Mouse (Mus musculus) macrophage (primary cell): ENCODE measurements around the gene Elf4. TPM values are rescaled to one million over a fixed set of nuclear protein-coding genes. Genes with fewer than 3 reads are reported as not detected.
"Not testable (repeated sequence)": the region's sequence is repeated elsewhere in the genome, so short reads cannot be mapped to it uniquely, and the experiment has no call there.

Experiments used
- H3K27ac ChIP-seq: fragments of 350-480 bp; formaldehyde crosslinking; 2 replicates; pipeline ENCODE4 v1.9.0; 2021
- H3K36me3 ChIP-seq: fragments of 350-480 bp; formaldehyde crosslinking; 2 replicates; pipeline ENCODE4 v1.9.0; 2021; ENCODE audit errors: inconsistent target
- H3K4me3 ChIP-seq: fragments of 350-480 bp; formaldehyde crosslinking; 2 replicates; pipeline ENCODE4 v1.9.0; 2021; ENCODE audit errors: inconsistent target
- H3K79me2 ChIP-seq: fragments of 350-480 bp; formaldehyde crosslinking; 2 replicates; pipeline ENCODE4 v1.9.0; 2021; ENCODE audit errors: inconsistent target
- WGBS: methylation state at CpG from one replicate; pipeline ENCODE4 v1.1.7; 2026; ENCODE audit warnings: inconsistent platforms; ENCODE audit not compliant: missing documents; 5-methylcytosine and 5-hydroxymethylcytosine counted together
- polyA plus RNA-seq: library from polyadenylated mRNA; stranded (reverse); fragments of 250-400 nt; gene quantifications from 3 replicates; pipeline ENCODE4 v1.2.4, GENCODE M21; 2018; ENCODE audit warnings: inconsistent platforms

The Elf4 gene
- polyA plus RNA-seq, 1 experiment from 2014 or later: 41.0 TPM

- Histone ChIP-seq H3K79me2 (peaks cover 41% of the 10 kb centered on the region), H3K4me3 (no peak overlapping the region), H3K27ac (no peak overlapping the region), H3K36me3 (no peaks in the 10 kb centered on the region)
- WGBS: 21% methylated on average over 28 of the region's 91 CpGs
Observed at GRCm38 (mm10) chrX:48453736-48454494, 9.0 kb downstream of the Elf4 start.

DNA sequence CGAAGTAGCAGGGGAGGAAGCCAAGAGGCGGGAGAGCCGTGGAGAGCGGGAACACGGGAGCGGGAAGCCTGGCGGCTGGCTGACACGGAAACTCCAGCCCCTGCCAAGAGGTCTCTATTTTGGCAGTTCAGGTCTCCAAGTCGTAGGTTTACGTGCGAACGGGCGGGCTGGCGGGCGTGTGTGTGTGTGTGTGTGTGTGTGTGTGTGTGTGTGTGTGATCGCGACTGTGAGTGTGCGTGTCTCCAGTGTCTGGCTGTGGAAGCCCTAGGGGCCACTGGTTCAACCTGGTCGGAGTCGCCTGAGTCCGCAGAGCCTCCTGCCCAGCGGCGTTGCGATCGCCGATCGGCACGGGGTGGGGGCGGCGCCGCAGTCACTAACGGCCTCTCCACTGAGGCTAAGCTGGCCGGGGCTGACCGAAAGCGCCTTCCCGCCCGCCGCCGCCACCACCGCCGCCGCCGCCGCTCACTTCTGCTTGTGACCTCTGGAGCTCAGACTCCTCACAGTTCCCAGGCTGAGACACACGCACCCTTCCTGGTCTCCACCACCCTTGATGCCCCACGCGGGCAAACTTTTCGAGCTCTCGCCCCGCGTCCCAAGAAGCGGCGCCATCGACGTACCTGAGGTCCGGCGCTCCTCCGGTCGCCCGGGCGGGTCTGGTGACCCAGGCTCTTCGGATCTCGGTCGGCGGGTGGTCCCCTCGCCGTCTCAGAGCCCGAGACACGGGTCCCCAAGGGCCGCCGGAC lies 9.8 kb downstream of the Elf4 start:
- 29% methylated on average over 39 of the region's 71 CpGs for WGBS
- no peaks in the 10 kb centered on the region for H3K36me3 ChIP-seq
- peak overlapping the region; percentile 47 for H3K4me3 ChIP-seq
- H3K79me2 ChIP-seq: peaks cover 50% of the 10 kb centered on the region
- H3K27ac ChIP-seq: peak overlapping the region; percentile 79

GRCm38 (mm10) chrX:48452231-48452890 lies 10.6 kb downstream of the Elf4 start:
- Histone ChIP-seq H3K36me3 (no peaks in the 10 kb centered on the region), H3K27ac (peak overlapping the region; percentile 79), H3K79me2 (peaks cover 57% of the 10 kb centered on the region), H3K4me3 (peak overlapping the region; percentile 47)
- WGBS: 26% methylated on average over 6 of the region's 9 CpGs

DNA sequence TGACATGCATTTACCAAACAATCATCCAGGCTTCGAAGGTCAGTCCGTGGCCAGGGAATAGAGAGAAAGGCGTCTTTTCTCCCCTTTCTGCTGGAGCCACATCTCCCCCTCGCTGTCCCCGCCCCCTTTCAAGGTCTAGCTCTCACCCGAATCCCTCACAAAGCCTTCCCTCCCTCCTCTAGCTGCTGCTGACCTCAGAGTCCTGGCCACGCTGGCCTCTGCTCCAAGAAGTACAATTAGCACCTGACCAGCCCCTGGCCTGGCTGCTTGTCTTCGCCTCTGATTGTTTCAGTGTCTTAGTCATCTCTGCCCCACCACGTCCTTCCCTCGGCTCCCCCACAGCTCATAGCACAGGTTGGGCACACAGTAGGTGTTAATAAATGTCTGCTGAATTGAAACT lies 13.3 kb downstream of the Elf4 start:
- no peak overlapping the region for H3K4me3 ChIP-seq
- peaks cover 84% of the 10 kb centered on the region for H3K79me2 ChIP-seq
- H3K27ac ChIP-seq: no peak overlapping the region
- WGBS: 74% methylated on average over 10 of the region's 10 CpGs
- no peaks in the 10 kb centered on the region for H3K36me3 ChIP-seq

DNA sequence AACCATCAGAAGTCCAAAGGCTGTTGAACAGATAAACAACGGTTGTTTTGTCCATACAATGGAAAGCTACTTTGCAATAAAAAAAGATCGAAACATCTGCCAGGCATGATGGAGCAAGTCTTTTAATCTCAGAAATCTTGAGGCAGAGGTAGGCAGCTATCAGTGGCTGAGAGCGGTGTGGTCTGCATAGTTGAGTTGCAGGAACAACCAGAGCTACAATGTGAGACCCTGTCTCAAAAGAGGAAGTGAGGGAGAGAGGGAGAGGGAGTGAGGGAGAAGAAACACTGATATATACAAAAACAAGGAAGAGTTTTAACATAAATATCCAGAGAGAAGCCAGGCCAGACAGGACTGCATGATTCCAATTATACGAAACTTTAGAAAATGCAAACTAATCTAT lies 18.3 kb downstream of the Elf4 start:
- H3K79me2 ChIP-seq: peaks cover 100% of the 10 kb centered on the region
- no peak overlapping the region for H3K4me3 ChIP-seq
- no peaks in the 10 kb centered on the region for H3K36me3 ChIP-seq
- no peak overlapping the region for H3K27ac ChIP-seq
- 43% methylated on average over 4 of the region's 4 CpGs for WGBS

DNA sequence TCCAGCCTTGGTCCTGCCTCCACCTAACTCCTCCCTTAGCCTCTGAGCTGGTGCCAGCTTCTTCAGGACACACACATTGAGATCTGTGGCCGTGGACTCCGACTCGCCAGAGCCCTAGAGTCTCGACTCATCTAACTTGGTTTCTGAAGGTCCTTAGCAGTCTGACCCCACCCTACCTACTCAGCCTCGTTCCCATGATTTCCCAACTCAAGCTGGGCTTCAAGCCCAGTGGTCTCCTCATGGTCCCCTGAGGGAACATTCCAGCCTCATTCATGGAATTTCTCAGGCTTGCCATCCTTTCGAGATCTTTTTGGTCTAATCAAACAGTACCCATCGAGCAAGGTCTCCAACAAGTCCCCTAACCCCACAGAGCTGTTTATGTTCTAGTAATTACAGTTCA lies 21.0 kb downstream of the Elf4 start:
- Histone ChIP-seq H3K27ac (no peak overlapping the region), H3K4me3 (no peak overlapping the region), H3K79me2 (peaks cover 100% of the 10 kb centered on the region), H3K36me3 (no peaks in the 10 kb centered on the region)
- WGBS: 76% methylated on average over 7 of the region's 7 CpGs

DNA sequence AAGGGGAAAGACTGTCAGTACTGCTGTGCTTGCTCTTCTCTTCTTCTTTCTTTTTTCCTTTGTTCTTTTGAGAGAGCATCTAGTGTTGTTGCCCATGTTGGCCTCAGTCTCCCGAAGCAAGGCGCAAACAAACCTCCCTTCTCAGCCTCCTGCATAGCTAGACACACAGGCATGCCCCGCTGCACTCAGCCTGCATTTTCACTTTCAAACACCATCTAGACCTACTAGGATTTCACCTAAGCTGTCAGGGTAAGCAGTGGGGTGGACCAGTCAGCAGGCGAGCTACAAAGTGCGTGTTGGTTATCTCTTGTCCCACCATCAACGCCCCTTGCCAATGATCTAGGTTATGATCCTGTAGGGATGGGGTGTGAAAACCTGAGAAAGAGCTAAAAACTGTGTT lies 21.4 kb downstream of the Elf4 start:
- WGBS: 85% methylated on average over 4 of the region's 6 CpGs
- no peaks in the 10 kb centered on the region for H3K36me3 ChIP-seq
- no peak overlapping the region for H3K27ac ChIP-seq
- H3K4me3 ChIP-seq: no peak overlapping the region
- H3K79me2 ChIP-seq: peaks cover 100% of the 10 kb centered on the region

- no peaks in the 10 kb centered on the region for H3K36me3 ChIP-seq
- WGBS: 36% methylated on average over 4 of the region's 4 CpGs
- peaks cover 100% of the 10 kb centered on the region for H3K79me2 ChIP-seq
- no peak overlapping the region for H3K4me3 ChIP-seq
- no peak overlapping the region for H3K27ac ChIP-seq
Observed at GRCm38 (mm10) chrX:48439036-48439435, 23.9 kb downstream of the Elf4 start.

DNA sequence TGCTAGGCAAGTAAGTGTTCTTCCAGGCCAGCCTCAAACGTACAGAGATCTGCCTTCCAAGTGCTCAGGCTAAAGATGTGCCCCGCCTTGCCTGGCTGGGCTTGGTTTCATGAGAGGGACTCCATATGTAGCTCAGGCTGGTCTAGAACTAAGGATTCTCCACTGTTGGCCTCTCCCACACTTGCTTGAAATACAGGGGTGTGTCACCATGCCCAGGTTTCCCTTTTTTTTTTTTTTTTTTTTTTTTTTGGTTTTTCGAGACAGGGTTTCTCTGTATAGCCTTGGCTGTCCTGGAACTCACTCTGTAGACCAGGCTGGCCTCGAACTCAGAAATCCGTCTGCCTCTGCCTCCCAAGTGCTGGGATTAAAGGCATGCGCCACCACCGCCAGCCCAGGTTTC lies 26.9 kb downstream of the Elf4 start:
- WGBS: 78% methylated on average over 2 of the region's 7 CpGs
- 0 out of 2 replicates have a peak overlapping the region, but pooled peaks have one; percentile 7 for H3K27ac ChIP-seq

DNA sequence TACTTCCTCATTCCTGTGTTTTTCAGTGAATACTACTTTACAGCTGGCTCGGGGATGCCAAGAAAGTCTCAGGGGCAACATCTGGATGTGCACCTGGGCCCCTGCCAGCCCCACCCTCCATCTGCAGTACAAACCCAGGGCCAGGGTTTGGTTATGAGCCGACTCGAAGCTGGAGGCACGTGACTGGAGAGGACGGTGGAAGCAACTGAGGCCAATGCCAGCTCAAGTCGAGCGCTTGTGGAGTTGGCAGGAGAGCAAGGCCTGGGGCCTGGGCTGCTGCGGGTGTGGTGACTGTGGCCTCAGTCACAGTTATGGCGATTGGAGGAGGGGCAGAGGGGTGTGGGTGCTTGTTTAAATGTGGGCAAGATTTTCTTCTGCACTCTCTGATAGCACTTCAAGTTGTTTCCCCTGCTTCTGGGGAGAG lies 27.4 kb downstream of the Elf4 start:
- Histone ChIP-seq H3K27ac (0 out of 2 replicates have a peak overlapping the region, but pooled peaks have one; percentile 7), H3K79me2 (peaks cover 100% of the 10 kb centered on the region), H3K4me3 (no peak overlapping the region), H3K36me3 (no peaks in the 10 kb centered on the region)
- 41% methylated on average over 8 of the region's 9 CpGs for WGBS

More for the DNA sequence above, 26.9 kb downstream of the Elf4 start:
- H3K36me3 ChIP-seq, H3K4me3 ChIP-seq: not testable (repeated sequence)
- H3K79me2 ChIP-seq: peaks cover 100% of the 10 kb centered on the region

DNA sequence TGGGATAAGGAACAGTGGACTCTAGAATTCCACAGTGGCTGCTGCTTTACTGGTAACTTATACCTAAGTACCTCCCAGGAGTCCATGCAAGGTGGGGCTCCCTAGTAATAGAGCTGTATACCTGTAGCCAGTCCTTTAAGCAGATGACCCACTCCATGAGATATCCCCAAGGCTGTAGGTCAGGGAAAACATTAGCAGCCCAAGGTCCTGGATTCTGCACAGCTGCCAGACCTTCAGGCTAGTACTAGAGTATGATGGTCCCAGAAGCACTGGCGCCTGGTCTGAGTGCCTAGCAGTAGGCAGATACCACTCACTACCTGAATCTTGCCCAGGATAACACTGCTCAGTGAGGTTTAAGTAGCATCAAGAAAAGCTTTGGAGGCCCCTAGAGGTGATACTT lies 28.7 kb downstream of the Elf4 start:
- 90% methylated on average over 1 of the region's 1 CpGs for WGBS
- H3K79me2 ChIP-seq: peaks cover 100% of the 10 kb centered on the region
- H3K27ac ChIP-seq: no peak overlapping the region
- no peaks in the 10 kb centered on the region for H3K36me3 ChIP-seq
- no peak overlapping the region for H3K4me3 ChIP-seq

- H3K27ac ChIP-seq: 0 out of 2 replicates have a peak overlapping the region, but pooled peaks have one; percentile 14
- WGBS: 26% methylated on average over 4 of the region's 6 CpGs
- H3K36me3 ChIP-seq: no peaks in the 10 kb centered on the region
- peaks cover 99% of the 10 kb centered on the region for H3K79me2 ChIP-seq
- no peak overlapping the region for H3K4me3 ChIP-seq
Observed at GRCm38 (mm10) chrX:48433527-48433899, 29.4 kb downstream of the Elf4 start.

DNA sequence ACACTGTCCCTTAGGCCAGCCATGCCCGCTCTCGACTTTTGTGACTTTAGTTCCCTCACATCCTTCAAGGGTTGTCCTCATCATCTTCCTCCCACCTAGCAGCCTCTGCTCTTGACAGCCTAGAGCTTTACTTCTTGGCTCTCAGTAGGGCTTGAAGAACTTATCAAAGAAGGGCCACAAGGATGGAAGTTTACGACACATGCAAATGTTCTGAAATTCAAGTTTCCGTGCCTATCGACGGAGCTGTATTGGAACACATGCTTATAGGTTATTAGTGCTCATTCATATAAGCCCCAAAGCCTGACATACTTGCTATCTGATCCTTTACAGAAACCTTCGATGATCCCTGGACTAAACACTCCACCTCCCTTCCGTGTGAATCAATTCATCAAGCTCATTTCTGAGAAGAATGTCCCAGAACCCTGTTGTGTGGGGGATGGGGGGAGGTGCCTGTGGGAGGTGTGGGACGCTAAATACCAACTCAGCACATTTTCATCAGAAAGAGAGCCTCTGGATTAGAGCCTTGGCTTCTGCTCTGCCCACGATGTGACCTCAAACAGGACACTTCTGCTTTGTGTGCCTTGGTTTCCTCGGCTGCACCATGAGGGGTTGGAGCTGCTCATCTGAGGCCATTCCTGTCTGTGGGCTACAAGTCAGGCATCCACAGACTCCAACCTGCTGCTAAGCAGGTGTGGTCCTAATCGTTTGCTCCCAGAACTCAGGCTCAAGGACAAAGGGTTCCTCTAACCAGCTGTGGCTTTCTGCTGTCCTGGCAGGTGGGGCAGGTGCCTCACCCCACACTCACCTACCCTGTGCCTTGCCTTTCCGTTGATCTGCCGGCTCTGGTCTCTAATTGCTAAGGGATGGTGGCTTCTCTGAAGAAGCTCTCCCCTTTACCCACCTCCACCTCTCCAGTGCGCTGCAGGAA lies 30.1 kb downstream of the Elf4 start:
- Histone ChIP-seq H3K36me3 (no peaks in the 10 kb centered on the region), H3K4me3 (no peak overlapping the region), H3K27ac (0 out of 2 replicates have a peak overlapping the region, but pooled peaks have one; percentile 14), H3K79me2 (peaks cover 99% of the 10 kb centered on the region)
- 41% methylated on average over 15 of the region's 15 CpGs for WGBS

DNA sequence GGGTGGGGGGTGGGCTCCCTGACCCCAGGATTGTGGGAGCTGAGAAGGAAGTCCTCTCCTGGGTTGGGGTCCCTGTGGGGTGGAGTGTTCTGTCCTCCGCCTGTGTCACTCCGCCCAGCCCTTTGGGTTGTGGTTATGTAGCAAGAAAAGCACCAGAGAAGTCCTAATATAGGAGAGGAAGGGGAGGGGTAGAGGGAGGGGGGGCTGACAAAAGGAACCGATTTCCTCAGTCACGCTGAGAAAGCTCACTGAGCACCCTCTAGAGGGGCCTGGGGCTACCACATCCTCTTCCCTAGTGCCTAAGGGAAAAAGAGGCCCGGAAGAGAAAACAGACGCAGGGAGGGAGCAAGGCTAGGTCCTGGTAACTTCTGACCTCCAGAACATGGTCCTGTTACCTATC lies 33.4 kb downstream of the Elf4 start:
- no peaks in the 10 kb centered on the region for H3K36me3 ChIP-seq
- H3K4me3 ChIP-seq: no peak overlapping the region
- H3K79me2 ChIP-seq: peaks cover 96% of the 10 kb centered on the region
- WGBS: 15% methylated on average over 6 of the region's 6 CpGs
- peak overlapping the region; percentile 37 for H3K27ac ChIP-seq
